Mouse (Mus musculus): Measurements from ENCODE around the gene Slc39a11.

The Slc39a11 gene

GRCm38 (mm10) chr11:113510969-113511625 is 138.8 kb downstream of the Slc39a11 start:
- no peak for DNase-seq (ENCODE audit: low read depth, low spot score)

GRCm38 (mm10) chr11:113510249-113510648 is 139.6 kb downstream of the Slc39a11 start:
- no peak for DNase-seq (ENCODE audit: low read depth, low spot score)

- DNase-seq (ENCODE audit: low read depth, low spot score) = no peak
Observed at GRCm38 (mm10) chr11:113507716-113508480, 142.0 kb downstream of the Slc39a11 start.

GRCm38 (mm10) chr11:113505551-113506160 is 144.2 kb downstream of the Slc39a11 start:
- no peak for DNase-seq (ENCODE audit: low read depth, low spot score)

GRCm38 (mm10) chr11:113504459-113505062 is 145.3 kb downstream of the Slc39a11 start:
- DNase-seq (ENCODE audit: low read depth, low spot score) = no peak

- no peak for DNase-seq (ENCODE audit: low read depth, low spot score)
Observed at GRCm38 (mm10) chr11:113502968-113503367, 146.9 kb downstream of the Slc39a11 start.

- DNase-seq (ENCODE audit: low read depth, low spot score) = no peak
Observed at GRCm38 (mm10) chr11:113500631-113501305, 149.1 kb downstream of the Slc39a11 start.

GRCm38 (mm10) chr11:113498889-113499288 is 151.0 kb downstream of the Slc39a11 start:
- no peak for DNase-seq (ENCODE audit: low read depth, low spot score)

- no peak for DNase-seq (ENCODE audit: low read depth, low spot score)
Observed at GRCm38 (mm10) chr11:113494021-113494546, 155.8 kb downstream of the Slc39a11 start.

GRCm38 (mm10) chr11:113490530-113491520 is 159.1 kb downstream of the Slc39a11 start:
- no peak for DNase-seq (ENCODE audit: low read depth, low spot score)

GRCm38 (mm10) chr11:113487603-113488335 is 162.1 kb downstream of the Slc39a11 start:
- no peak for DNase-seq (ENCODE audit: low read depth, low spot score)

- no peak for DNase-seq (ENCODE audit: low read depth, low spot score)
Observed at GRCm38 (mm10) chr11:113484037-113484436, 165.8 kb downstream of the Slc39a11 start.

- no peak for DNase-seq (ENCODE audit: low read depth, low spot score)
Observed at GRCm38 (mm10) chr11:113477550-113477949, 172.3 kb downstream of the Slc39a11 start.

GRCm38 (mm10) chr11:113476720-113477119 is 173.2 kb downstream of the Slc39a11 start:
- DNase-seq (ENCODE audit: low read depth, low spot score) = no peak

GRCm38 (mm10) chr11:113475491-113475890 is 174.4 kb downstream of the Slc39a11 start:
- DNase-seq (ENCODE audit: low read depth, low spot score) = no peak

GRCm38 (mm10) chr11:113473998-113474534 is 175.8 kb downstream of the Slc39a11 start:
- DNase-seq (ENCODE audit: low read depth, low spot score) = no peak

GRCm38 (mm10) chr11:113471936-113472335 is 177.9 kb downstream of the Slc39a11 start:
- DNase-seq (ENCODE audit: low read depth, low spot score) = no peak

GRCm38 (mm10) chr11:113469919-113470785 is 179.7 kb downstream of the Slc39a11 start:
- DNase-seq (ENCODE audit: low read depth, low spot score) = no peak

Data from skeletal muscle tissue, adult 2 months (tissue).